Mouse (Mus musculus) testis, adult 2 months (tissue): ENCODE data around the gene Foxb2.

Source experiments
- CTCF ChIP-seq: fragments of 200-500 bp; IDR thresholded peaks from 2 replicates; pipeline ENCODE4 v1.5.1; 2012; ENCODE audit warnings: low read depth, mild to moderate bottlenecking, inconsistent platforms, low read length, moderate library complexity; ENCODE audit not compliant: control insufficient read depth, insufficient read depth, insufficient replicate concordance
- POLR2A ChIP-seq: fragments of 200-500 bp; IDR thresholded peaks from 2 replicates; pipeline ENCODE4 v1.6.1; 2012; ENCODE audit warnings: low read depth, mild to moderate bottlenecking, inconsistent platforms, low read length, moderate library complexity; ENCODE audit not compliant: control insufficient read depth

DNA sequence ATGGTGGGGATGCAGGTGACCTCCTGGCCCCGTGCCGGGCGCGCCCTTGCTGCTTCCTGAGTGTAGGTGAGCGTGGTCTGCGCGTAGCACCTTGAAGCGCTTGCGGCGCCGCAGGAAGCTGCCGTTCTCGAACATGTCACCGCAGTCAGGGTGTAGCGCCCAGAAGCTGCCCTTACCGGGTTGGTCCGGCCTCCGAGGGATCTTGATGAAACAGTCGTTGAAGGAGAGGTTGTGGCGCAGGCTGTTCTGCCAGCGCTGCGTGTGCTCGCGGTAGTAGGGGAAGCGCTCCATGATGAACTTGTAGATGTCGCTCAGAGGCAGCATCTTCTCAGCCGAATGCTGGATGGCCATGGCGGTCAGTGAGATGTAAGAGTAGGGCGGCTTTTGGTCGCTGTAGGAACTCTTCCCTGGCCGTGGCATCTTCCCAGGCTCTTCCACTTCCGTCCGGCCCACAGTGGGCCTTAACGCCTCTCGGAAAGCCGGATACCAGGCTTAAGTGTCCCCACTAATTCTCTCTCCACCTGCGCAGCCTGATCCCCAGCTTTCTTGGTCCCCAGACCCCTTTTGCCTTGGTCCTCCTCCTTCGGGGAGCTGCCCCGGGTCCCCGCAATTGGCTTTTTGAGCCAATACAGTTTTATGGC lies at the start of gene Foxb2:
- TF ChIP-seq CTCF = no peak
- no peak for TF ChIP-seq POLR2A
